Mouse (Mus musculus) cerebellum, postnatal 14 days (tissue): ENCODE data around the gene Myh7b.

ENCODE experiments used
- DNase-seq, 2 experiments: peaks; one replicate each; pipeline ENCODE4 v3.0.0; 2021; ENCODE audit warnings: mixed read lengths in 2 of 2

The Myh7b gene

GRCm38 (mm10) chr2:155610978-155611377 is at the start of gene Myh7b:
TSS of gene Myh7b (plus strand) at chr2:155611212.
- DNase-seq = no peak

GRCm38 (mm10) chr2:155562209-155562608 is 48.8 kb upstream of the Myh7b start:
- no peak for DNase-seq

GRCm38 (mm10) chr2:155562934-155563333 is 48.1 kb upstream of the Myh7b start:
- DNase-seq = no peak

- no peak for DNase-seq
Observed at GRCm38 (mm10) chr2:155567751-155568150, 43.3 kb upstream of the Myh7b start.

GRCm38 (mm10) chr2:155569223-155569807 is 41.7 kb upstream of the Myh7b start:
- DNase-seq = no peak

- no peak for DNase-seq
Observed at GRCm38 (mm10) chr2:155573001-155573400, 38.0 kb upstream of the Myh7b start.

- DNase-seq = no peak
Observed at GRCm38 (mm10) chr2:155573996-155574395, 37.0 kb upstream of the Myh7b start.

- peak; percentile 92 for DNase-seq
Observed at GRCm38 (mm10) chr2:155574700-155575099, 36.3 kb upstream of the Myh7b start.

- no peak for DNase-seq
Observed at GRCm38 (mm10) chr2:155576656-155577055, 34.4 kb upstream of the Myh7b start.

- no peak for DNase-seq
Observed at GRCm38 (mm10) chr2:155580331-155580730, 30.7 kb upstream of the Myh7b start.

GRCm38 (mm10) chr2:155582384-155582995 is 28.5 kb upstream of the Myh7b start:
- DNase-seq = no peak

GRCm38 (mm10) chr2:155582996-155583395 is 28.0 kb upstream of the Myh7b start:
- DNase-seq = no peak

- peak; percentile 85 to 87 for DNase-seq
Observed at GRCm38 (mm10) chr2:155583927-155584530, 27.0 kb upstream of the Myh7b start.

GRCm38 (mm10) chr2:155585082-155585481 is 25.9 kb upstream of the Myh7b start:
- DNase-seq = no peak

- no peak for DNase-seq
Observed at GRCm38 (mm10) chr2:155585486-155585885, 25.5 kb upstream of the Myh7b start.

GRCm38 (mm10) chr2:155588136-155588535 is 22.9 kb upstream of the Myh7b start:
- DNase-seq = no peak

GRCm38 (mm10) chr2:155589521-155589920 is 21.5 kb upstream of the Myh7b start:
- no peak for DNase-seq

- DNase-seq = no peak
Observed at GRCm38 (mm10) chr2:155590876-155591275, 20.1 kb upstream of the Myh7b start.

GRCm38 (mm10) chr2:155591676-155592075 is 19.3 kb upstream of the Myh7b start:
- no peak for DNase-seq

GRCm38 (mm10) chr2:155592137-155592853 is 18.7 kb upstream of the Myh7b start, which contains the start of gene Gss:
TSS of gene Gss (minus strand) at chr2:155592810.
- peak; percentile 100 for DNase-seq

- no peak for DNase-seq
Observed at GRCm38 (mm10) chr2:155592854-155593283, 18.1 kb upstream of the Myh7b start.

- DNase-seq = no peak
Observed at GRCm38 (mm10) chr2:155595516-155595915, 15.5 kb upstream of the Myh7b start.

- no peak for DNase-seq
Observed at GRCm38 (mm10) chr2:155603707-155604106, 7.3 kb upstream of the Myh7b start.
